Mouse (Mus musculus): ENCODE results near the gene Fhdc1.

Gene Fhdc1

DNA sequence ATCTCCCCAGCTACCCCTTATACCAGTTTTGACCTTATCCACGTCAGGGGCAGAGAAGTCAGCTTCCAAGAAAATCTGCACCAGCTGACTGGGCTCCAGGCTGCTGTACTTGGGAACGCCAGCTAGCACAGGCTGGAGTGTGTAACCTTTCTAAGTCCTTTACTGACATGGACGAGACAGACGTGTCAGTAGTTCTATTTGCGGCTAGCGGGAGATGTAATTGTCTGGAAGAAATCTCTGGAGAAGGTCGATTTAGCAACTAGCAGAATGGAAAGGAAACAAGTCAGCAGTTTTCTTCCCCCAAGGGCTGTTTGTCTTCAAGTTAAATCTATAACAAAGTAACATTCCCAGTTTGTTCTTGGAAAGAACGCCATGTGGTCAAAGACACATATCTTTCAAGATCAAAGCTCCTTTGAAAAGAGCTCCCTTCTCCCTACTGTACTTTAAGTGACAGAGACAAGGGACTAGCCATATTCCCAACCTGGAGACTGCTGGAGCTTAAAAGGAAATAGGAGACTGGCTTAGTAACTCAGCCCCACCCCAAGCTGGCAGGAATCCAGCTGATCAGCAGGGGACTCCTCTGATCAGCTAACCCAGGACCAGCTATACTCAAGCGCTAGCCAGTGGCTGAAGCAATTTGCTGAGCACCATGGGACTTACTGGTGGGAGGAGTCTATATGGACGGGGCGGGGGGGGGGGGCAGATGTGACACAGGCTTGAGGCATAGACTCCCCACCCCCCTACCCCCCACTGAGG is 44.8 kb downstream of the Fhdc1 start:
- no peak for DNase-seq (ENCODE audit: low spot score in 2 of 2)

DNA sequence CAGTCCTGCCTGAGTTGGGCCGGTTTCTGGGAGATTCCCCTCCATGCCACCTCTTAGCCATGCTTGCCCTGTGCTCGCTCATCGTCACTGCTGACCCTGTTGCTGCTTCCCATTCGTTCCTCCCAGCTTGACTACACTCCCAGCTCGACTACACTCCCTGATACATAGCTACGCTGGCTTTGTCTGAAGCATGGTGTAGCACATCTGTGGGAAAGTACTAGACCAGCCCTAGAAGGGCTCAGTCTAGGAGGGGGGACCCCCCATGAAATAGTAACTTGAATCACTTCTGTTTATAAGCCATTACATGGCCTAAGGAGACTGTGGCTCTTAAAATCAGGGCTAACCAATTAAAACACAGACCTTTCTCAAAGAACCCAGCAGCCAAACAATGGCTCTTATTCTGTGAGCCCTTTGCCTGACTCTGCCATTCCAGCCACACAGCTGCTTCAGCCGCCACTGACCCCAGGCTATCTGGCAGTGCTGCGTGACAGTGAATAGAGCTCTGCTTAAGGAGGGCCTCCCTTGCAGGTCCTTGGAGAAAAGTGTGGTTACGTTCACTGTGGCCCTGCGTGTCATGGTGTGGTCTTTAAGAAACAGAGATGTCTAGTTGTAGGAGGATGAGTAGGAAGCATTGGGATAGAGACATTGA is 47.3 kb downstream of the Fhdc1 start:
- no peak for DNase-seq (ENCODE audit: low spot score in 2 of 2)

DNA sequence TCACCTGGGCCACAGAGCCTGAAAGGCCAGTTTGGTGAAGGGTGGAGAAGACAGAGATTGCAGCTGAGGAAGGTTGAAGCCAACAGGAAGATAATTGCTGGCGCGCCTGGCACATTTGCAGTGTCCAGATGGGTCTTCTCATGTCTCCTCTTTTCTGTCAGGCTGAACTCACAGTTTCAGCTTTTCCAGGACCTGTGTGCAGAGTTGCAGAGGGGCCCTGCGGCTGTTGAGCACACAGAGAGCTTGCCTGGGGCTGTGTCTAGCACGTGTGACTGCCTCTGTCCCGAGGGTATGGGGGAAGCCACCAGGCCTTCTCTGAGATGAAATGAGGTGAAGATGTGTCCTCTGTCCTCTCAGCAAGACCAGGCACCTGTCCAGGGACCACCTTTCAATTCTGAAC is 49.0 kb downstream of the Fhdc1 start:
- no peak for DNase-seq (ENCODE audit: low spot score in 2 of 2)

- DNase-seq (ENCODE audit: low spot score in 2 of 2) = no peak
Observed at GRCm38 (mm10) chr3:84430152-84430551, 50.1 kb downstream of the Fhdc1 start.

DNA sequence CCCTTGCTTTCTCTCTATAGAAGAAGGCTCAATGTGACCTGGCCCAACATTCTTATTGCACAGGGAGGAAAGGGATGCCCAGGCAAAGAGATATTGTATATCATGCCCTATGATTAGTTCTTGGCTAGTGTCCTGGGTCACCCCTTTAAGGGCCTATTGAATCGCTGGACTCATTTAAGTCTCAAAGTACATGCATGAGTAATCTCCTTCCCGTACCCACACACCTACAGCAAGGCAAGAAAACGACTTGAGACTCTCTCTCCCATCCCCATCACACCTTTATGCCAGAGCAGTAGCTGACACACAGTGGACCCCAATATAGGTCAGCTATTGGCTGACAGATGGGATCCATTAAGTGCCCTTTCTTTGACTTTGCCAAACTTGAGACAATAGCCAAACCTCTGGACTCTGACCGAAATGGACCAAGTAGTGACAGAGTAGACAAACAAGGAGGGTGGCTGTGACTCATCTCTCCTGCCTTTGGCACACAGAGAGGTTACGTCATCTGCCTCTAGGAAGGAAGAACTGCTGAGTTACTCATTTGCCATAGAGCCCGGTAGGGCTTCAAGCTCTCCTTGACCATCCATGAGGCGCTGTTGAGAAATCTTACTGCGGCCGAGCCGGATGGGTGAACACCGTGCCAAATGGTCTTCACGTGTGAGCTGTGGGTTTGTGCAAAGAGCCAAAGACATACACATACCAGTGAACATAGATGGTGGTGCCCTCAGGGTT is 51.1 kb downstream of the Fhdc1 start:
- no peak for DNase-seq (ENCODE audit: low spot score in 2 of 2)

DNA sequence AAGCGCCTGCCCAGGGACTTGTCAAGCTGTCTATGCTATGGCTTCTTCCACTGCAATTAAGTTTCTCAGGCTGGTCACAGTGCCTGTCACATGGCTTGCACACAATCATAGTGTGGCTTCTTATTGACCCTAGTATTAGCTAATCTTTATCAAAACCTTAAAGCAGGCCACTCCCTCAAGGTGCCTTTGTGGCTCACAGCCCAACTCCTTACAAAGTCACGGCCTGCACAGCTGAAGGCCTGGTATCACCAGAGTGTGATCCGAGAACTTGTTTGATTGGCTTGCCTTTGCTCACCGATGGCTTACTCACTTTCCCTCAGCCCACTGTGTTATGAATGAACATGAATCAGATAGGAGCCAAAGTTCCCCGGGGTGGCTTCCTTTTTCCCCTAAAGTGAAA is 52.5 kb downstream of the Fhdc1 start:
- no peak for DNase-seq (ENCODE audit: low spot score in 2 of 2)

DNA sequence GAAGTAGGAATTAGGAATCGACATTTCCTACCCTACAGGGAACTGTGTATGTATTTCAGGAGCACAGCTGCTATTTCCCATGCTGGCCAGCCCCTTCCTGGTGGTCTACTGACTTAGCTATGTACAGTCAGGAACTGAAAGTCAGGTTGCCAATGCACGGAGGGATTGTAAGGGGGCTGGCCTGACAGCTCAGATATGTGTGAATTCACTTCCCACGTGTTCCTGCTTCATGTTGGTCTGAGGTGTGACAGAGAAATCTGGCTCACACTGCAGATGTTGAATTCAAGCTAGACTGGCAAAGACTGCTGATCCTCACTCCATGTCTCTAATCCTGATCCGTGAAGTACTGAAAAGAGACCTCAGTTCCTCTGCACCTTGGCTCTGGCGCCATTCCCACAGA is 57.9 kb downstream of the Fhdc1 start:
- no peak for DNase-seq (ENCODE audit: low spot score in 2 of 2)

GRCm38 (mm10) chr3:84413868-84414267 is 66.4 kb downstream of the Fhdc1 start:
- DNase-seq (ENCODE audit: low spot score in 2 of 2) = no peak

DNA sequence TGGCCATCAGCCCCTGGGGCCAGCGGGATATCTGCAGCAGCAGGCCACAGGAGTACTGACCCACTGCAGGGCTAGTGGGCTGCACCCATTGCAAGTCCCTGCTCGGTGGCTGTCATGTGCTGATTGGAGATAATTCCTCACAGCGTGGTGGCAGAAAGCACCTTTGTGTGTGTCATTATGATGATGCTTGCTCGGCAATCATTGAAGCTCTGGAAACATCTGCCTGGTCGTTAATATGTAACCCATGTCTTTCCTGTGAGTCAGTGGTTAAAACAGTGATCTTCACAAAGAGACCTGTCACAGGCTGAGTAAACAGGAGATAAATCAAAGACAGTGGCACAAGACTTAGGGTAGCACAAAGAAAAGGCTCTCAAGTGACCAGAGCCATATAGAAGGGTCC is 67.3 kb downstream of the Fhdc1 start:
- no peak for DNase-seq (ENCODE audit: low spot score in 2 of 2)

GRCm38 (mm10) chr3:84409474-84409862 is 70.8 kb downstream of the Fhdc1 start:
- DNase-seq (ENCODE audit: low spot score in 2 of 2) = no peak

DNA sequence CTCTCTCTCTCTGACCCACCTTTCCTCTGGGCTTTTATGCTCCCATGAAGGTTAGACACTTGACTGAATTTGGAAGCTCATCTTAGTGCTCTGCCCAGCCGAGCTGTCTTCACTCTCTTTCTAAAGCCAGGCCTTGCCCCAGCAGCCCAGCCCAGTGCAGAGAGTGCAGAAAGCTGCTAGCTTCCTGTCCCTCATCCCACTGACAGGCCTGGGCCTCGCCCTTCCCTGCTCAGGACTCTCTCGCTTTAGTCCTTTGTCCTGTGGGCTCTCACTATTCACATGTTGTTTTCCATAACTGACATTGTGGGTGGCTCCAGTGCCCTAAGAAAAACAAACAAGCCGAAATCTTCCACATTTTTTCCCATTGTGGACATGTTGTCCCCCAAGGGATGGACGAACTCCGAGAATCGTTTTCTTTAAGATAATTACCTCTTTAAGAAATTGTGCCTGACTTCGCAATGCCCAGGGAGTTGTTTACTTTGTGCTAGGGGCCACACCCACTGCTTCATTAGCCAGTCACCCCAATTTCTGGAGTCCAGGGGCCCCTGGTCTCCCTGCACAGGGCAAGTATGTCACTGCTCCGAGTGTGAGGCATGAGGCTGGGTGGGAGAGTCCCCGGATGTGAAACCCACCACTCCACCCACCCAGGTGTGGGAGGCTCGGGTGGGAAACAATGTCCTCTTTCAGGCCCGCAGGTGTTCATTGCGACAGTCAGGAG is 71.3 kb downstream of the Fhdc1 start:
- no peak for DNase-seq (ENCODE audit: low spot score in 2 of 2)

DNA sequence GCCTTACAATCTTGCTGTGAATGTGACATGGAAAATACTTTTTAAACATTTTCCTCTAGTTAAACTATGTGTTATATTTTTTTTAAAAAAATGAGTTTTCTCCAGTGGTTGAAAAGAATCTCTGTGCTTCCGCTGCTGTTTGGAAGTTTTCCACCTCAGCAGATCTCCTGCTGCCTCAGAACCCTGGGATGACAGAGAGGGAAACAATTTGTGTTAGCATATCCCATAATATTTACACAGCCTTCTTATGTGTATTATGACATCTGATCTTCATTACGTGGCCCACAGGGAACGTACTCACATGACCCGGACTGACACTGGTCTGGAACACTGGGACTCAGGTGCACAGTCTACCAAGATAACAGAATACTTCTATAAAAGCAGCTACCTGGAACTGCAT is 74.7 kb downstream of the Fhdc1 start:
- no peak for DNase-seq (ENCODE audit: low spot score in 2 of 2)

DNA sequence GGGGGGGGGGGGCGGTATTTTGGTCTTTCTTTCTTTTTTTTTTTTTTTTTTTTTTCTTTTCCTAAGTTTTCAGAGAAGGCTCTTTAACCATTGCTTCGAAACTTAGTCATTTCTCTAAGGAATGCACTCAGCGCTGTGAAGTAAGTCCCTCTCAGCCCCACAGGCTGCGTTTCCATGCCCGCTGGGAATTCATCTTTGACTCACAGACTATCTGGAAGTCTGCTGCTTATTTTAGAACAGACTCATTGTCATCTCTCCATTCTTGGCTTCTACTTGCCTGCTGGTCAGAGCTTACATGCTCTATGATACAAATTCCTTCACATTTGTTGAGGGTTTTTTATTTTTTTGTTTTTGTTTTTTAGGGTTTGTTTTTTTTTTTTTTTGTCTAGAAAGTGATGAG is 76.8 kb downstream of the Fhdc1 start:
- DNase-seq (ENCODE audit: low spot score in 2 of 2) = no peak

DNA sequence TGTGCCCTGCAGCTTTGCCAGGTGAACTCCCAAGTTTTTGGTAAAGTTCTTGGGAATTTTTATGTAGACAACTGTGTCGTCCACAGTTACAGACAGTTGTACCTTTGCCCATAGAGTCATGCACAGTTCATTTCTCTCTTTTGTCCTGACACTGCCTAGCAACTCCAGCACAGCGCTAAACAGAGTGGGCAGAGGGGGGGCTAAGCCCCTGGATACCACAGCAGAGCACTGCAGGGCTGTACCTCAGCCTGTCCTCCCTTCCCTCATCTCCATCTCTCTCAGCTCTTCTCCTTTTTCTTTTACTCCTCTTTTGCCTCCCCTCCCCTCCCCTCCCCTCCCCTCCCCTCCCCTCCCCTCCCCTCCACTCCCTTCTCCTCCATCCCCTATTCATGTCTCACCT is 77.5 kb downstream of the Fhdc1 start:
- DNase-seq (ENCODE audit: low spot score in 2 of 2) = no peak

GRCm38 (mm10) chr3:84397976-84398375 is 82.3 kb downstream of the Fhdc1 start:
- DNase-seq (ENCODE audit: low spot score in 2 of 2) = no peak

- DNase-seq (ENCODE audit: low spot score in 2 of 2) = no peak
Observed at GRCm38 (mm10) chr3:84396240-84396639, 84.0 kb downstream of the Fhdc1 start.

DNA sequence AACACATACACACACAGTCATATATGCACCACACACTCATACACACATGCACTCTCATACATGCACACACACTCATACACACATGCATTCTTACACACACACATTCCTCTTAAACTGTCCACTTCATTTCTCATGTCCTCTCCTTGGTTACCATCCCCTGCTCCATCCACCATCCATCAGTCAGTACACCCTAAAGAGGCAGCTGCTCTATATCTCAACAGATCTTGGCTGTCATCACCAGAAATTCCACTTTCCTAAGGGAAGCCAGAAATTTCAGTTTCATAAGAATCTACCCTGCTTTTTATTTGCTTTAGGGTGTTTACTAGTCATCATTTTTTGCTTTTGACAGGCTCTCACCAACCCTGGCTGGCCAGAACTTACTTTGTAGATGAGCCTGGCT is 84.4 kb downstream of the Fhdc1 start:
- DNase-seq (ENCODE audit: low spot score in 2 of 2) = no peak

DNA sequence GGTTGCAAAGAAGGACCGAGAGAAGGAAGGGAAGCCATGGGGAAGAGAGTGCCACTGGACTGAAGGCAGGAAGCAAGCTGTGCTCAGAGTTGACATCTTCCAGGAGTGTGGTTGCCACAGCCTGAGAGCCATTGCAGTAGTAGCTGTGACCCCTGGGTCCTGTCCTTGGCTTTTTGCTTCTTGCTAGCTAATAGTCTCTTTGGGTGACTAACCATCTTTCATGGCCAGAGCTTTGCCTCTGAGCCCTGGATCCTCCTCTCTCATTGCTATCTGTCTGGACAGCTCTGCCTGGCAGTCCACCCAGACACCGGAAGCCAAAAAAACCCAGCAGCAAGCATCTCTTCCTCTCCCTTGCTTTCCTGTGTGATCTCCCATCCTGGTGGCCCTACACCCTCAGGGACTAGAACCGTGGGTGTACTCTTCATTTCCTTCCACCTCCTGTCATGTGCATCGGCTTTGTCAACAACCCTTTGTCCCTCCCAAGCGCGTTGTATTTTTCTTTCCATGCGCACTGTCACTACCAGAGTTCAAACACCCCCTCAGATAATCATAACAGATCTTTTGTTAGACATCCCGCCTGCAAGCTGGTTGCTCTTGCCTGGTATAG is 85.3 kb downstream of the Fhdc1 start:
- no peak for DNase-seq (ENCODE audit: low spot score in 2 of 2)

Measured in spleen, postnatal 36 days (tissue).